Mouse (Mus musculus) testis, adult 2 months (tissue): ENCODE results near the gene Cep295nl. TPM values are rescaled to one million over a fixed set of nuclear protein-coding genes. Genes with fewer than 3 reads are reported as not detected.

Source experiments
- H3K27ac ChIP-seq: fragments of 200-500 bp; 2 replicates; pipeline ENCODE4 v1.5.1; 2012; ENCODE audit warnings: low read depth, low read length; ENCODE audit not compliant: control insufficient read depth, insufficient read depth
- H3K27me3 ChIP-seq: fragments of 200-500 bp; 2 replicates; pipeline ENCODE4 v1.6.1; 2012; ENCODE audit warnings: mild to moderate bottlenecking, low read length, moderate library complexity; ENCODE audit not compliant: control insufficient read depth, insufficient read depth
- H3K36me3 ChIP-seq: fragments of 200-500 bp; 2 replicates; pipeline ENCODE4 v1.6.1; 2012; ENCODE audit warnings: mild to moderate bottlenecking, low read length; ENCODE audit not compliant: control insufficient read depth, insufficient read depth
- H3K4me1 ChIP-seq: fragments of 200-500 bp; 2 replicates; pipeline ENCODE4 v1.6.1; 2012; ENCODE audit warnings: low read length; ENCODE audit not compliant: control insufficient read depth, insufficient read depth
- H3K4me3 ChIP-seq: fragments of 200-500 bp; 2 replicates; pipeline ENCODE4 v1.5.1; 2012; ENCODE audit warnings: low read depth, mild to moderate bottlenecking, low read length, moderate library complexity, mixed read lengths; ENCODE audit not compliant: control insufficient read depth
- CTCF ChIP-seq: fragments of 200-500 bp; IDR thresholded peaks from 2 replicates; pipeline ENCODE4 v1.5.1; 2012; ENCODE audit warnings: low read depth, mild to moderate bottlenecking, inconsistent platforms, low read length, moderate library complexity; ENCODE audit not compliant: control insufficient read depth, insufficient read depth, insufficient replicate concordance
- POLR2A ChIP-seq: fragments of 200-500 bp; IDR thresholded peaks from 2 replicates; pipeline ENCODE4 v1.6.1; 2012; ENCODE audit warnings: low read depth, mild to moderate bottlenecking, inconsistent platforms, low read length, moderate library complexity; ENCODE audit not compliant: control insufficient read depth
- polyA plus RNA-seq: library from polyadenylated mRNA; depleted of rRNA; stranded (reverse); fragments of >200 nt; gene quantifications from 2 replicates; pipeline ENCODE4 v1.2.3, GENCODE M21; 2012

The Cep295nl gene
- polyA plus RNA-seq, 1 experiment, result 274 TPM

DNA sequence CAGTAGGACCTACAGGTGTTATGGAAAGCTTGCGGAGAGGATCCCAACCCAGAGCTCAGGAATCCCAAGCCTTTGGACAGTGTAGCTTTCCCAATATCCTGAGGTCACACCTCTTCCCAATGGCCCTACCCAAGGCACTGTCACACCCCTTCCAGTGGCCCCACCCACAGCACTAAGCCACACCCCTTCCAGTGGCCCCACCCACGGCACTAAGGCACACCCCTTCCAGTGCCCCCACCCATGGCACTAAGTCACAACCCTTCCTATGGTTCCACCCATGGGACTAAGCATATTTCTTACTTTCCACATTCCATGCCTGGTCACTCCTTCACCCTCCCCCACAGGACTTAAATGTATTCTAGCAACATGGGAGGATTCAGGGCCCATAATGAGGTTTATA is 43.5 kb downstream of the Cep295nl start:
- H3K27ac ChIP-seq, result no peak overlapping the region
- H3K4me1 ChIP-seq, result no peaks in the 10 kb centered on the region
- H3K4me3 ChIP-seq, result no peak overlapping the region
- H3K27me3 ChIP-seq, result no peaks in the 10 kb centered on the region
- H3K36me3 ChIP-seq, result no peaks in the 10 kb centered on the region
- no peak for TF ChIP-seq CTCF
- no peak for TF ChIP-seq POLR2A

DNA sequence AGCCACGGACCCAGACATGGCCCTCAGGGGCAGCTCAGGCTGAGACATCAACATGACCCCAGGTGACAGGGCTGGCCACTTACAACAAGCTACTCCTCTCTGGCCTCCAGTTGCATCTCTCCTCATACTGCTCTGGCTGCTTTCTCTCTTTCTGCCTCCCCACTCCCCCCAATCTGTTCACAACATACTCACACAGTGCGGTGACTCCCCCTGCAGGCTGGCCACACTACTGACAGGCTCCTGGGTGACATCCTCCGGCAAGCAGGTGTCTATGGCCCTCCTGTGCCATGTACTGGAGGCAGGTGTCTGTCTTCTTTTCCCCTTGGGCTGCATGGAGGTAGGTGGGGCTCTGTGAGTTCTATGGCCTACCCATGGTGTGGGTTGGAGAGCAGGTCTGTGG is 44.3 kb downstream of the Cep295nl start:
- no peak for TF ChIP-seq POLR2A
- no peak for TF ChIP-seq CTCF
- no peaks in the 10 kb centered on the region for H3K27me3 ChIP-seq
- H3K27ac ChIP-seq, result no peak overlapping the region
- H3K36me3 ChIP-seq, result no peaks in the 10 kb centered on the region
- no peaks in the 10 kb centered on the region for H3K4me1 ChIP-seq
- no peak overlapping the region for H3K4me3 ChIP-seq

DNA sequence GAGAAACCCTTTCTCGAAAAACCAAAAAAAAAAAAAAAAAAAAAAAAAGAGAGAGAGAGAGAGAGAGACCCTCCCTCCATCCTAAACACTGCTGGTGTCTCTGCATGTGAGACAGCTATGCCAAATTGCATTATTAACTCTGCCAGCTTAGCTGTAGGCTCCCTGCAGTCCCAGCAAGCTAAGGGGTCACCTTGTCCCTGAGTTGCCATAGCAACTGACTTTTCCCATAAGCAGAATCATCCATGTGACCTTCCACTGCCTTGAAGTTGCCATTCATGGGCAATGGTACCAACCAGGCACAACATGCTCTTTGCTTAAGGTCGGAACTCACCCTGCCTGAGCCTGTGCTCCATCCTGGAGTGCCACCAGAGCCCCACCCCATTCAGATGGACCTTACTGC is 47.3 kb downstream of the Cep295nl start:
- H3K36me3 ChIP-seq, result no peaks in the 10 kb centered on the region
- TF ChIP-seq POLR2A (no peak), CTCF (no peak)
- no peaks in the 10 kb centered on the region for H3K27me3 ChIP-seq
- H3K4me3 ChIP-seq, result no peak overlapping the region
- H3K4me1 ChIP-seq, result peaks cover 3% of the 10 kb centered on the region
- H3K27ac ChIP-seq, result no peak overlapping the region

DNA sequence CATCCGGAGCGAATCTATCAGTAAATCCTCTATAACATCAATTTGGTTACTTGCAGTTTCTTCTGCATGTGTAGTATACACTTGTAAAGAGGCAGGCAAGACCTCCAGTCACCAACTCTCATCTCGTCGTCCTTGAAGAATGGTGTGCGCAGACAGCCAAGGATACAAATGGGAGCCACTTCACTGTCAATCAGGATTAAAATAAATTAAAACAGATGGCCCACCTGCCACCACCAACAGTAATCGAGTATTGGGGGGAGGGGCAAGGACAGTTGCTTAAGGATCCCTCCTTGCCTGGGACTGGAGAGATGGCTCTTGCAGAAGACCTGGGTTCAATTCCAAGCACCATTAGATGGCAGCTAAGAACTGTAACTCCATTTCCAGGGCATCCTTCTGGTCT is 49.6 kb downstream of the Cep295nl start:
- Histone ChIP-seq H3K27ac (no peak overlapping the region), H3K27me3 (no peaks in the 10 kb centered on the region), H3K36me3 (no peaks in the 10 kb centered on the region), H3K4me1 (peaks cover 13% of the 10 kb centered on the region), H3K4me3 (no peak overlapping the region)
- TF ChIP-seq POLR2A (no peak), CTCF (no peak)

DNA sequence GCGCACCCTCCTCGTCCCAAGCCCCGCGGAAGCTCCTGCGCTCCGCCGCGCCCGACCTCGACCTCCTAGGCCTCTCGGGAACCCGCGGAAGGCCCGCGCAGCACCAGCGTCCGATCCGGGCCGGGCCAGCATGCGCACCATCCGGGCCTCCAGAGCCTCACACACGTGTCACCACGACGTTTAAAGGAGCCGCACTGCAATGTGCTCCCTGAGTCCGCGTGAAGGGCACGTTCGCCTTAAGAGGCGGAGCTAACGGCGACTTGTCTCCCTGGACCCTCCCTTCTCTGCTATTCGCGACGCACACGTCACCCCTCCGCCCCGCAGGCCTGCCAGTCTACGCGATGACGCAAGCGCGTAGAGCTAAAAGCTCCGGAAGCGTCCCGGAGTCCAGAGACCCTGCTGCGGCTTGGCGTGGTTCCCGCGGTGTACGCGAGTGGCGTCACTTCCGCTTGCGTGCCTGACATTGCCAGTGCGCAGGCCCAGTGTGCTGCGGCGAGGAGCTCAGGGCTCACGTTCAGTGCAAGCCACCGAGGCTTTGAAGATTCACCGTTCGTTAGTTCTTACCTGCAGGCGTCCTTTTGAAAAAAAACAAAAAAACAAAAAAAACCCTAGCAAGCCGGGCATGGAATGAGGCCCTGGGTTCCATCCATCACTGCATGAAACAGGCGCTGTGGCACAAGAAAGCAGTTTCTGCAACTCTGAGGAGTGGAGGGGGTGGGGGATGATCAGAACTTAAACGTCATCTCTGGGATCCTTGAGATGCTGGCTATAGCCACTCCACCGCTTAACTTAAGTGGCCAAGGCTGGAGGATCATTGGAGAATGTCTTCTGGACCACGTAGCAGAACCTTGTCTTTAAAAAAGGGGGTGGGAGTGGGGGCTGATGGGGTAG is 52.1 kb downstream of the Cep295nl start, which contains the start of gene Usp36:
Usp36 (minus strand) TSS at position 246 of the 891 bp plus-strand sequence.
- H3K36me3 ChIP-seq, result no peaks in the 10 kb centered on the region; the same call in 1 of the 2 replicates
- H3K4me1 ChIP-seq, result peaks cover 13% of the 10 kb centered on the region
- H3K4me3 ChIP-seq, result peak within 1 kb of the TSS; percentile 87
- H3K27me3 ChIP-seq, result no peaks in the 10 kb centered on the region
- H3K27ac ChIP-seq, result peak within 1 kb of the TSS; percentile 78
- TF ChIP-seq CTCF (no peak), POLR2A (peak; percentile 94)

DNA sequence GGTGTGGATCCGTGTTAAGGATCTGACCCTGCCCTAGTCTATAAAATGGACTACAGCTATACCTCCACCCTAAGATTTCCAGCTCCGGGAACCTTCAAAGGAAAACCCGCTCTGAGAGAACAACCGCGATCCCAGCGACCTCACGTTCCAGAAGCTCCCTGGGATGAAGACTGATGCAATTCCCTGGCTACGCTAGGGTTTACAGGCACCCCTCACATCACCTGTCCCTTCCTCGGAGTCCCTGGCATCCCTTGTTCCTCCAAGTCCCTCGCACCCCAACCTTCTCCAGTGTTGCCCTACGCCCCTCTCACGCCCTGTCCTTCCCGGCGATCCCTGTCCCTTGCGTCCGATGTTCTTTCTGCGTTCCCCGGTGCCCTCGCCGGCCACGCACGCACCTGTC is 52.7 kb downstream of the Cep295nl start:
- H3K27ac ChIP-seq, result peak overlapping the region; percentile 72
- no peaks in the 10 kb centered on the region for H3K27me3 ChIP-seq
- no peaks in the 10 kb centered on the region; the same call in 1 of the 2 replicates for H3K36me3 ChIP-seq
- TF ChIP-seq CTCF (no peak), POLR2A (no peak)
- peaks cover 13% of the 10 kb centered on the region for H3K4me1 ChIP-seq
- H3K4me3 ChIP-seq, result peak overlapping the region; percentile 87

DNA sequence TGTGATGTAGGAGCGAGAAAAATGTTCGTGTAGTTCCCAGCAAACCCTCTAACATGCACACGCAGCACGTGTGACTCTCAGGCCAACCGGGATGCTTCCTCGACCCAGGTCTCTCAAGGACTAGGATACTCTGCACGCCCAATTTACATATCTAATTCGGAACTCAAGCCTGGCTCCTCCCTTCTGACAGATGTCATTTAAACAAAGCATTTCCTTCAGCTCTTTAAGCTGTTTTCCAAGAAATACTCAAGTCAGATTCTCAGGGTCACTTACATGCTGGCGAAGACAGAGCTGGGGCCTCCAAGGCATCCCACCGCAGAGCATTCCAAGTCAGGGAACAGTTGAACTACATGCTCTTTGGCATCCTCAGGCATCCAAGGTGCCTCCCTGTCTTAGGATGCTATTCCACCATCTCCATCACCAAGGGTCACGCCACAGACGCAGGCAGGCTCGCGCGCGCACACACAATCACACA is 53.2 kb downstream of the Cep295nl start:
- H3K36me3 ChIP-seq, result no peaks in the 10 kb centered on the region; the same call in 1 of the 2 replicates
- no peak for TF ChIP-seq CTCF
- no peak for TF ChIP-seq POLR2A
- peaks cover 13% of the 10 kb centered on the region for H3K4me1 ChIP-seq
- H3K27ac ChIP-seq, result no peak overlapping the region
- H3K4me3 ChIP-seq, result peak overlapping the region; percentile 87
- H3K27me3 ChIP-seq, result no peaks in the 10 kb centered on the region
